Mouse (Mus musculus) midbrain, embryonic 15.5 days (tissue): ENCODE data around the gene Usf2. TPM values are rescaled to one million over a fixed set of nuclear protein-coding genes. Genes with fewer than 3 reads are reported as not detected.

ENCODE experiments used
- ATAC-seq: fragments of 200-750 bp; cut with Nextera tagmentation; replicated peaks from 2 replicates; pipeline ENCODE4 v1.8.0; 2017; ENCODE audit warnings: moderate TSS enrichment
- H3K27ac ChIP-seq: fragments of 300-500 bp; sonication (generic); 2 replicates; pipeline ENCODE4 v1.5.1; 2015; ENCODE audit warnings: mild to moderate bottlenecking, inconsistent platforms
- H3K27me3 ChIP-seq: fragments of 300-500 bp; sonication (generic); replicated peaks from 2 replicates; pipeline ENCODE4 v1.6.1; 2015; ENCODE audit warnings: inconsistent platforms
- H3K36me3 ChIP-seq: fragments of 300-500 bp; sonication (generic); replicated peaks from 2 replicates; pipeline ENCODE4 v1.6.1; 2015; ENCODE audit warnings: inconsistent platforms
- H3K4me1 ChIP-seq: fragments of 300-500 bp; sonication (generic); 2 replicates; pipeline ENCODE4 v1.6.1; 2015; ENCODE audit warnings: inconsistent platforms
- H3K4me2 ChIP-seq: fragments of 300-500 bp; sonication (generic); 2 replicates; pipeline ENCODE4 v1.6.1; 2015; ENCODE audit warnings: inconsistent platforms, mild to moderate bottlenecking, moderate library complexity
- H3K4me3 ChIP-seq: fragments of 300-500 bp; sonication (generic); 2 replicates; pipeline ENCODE4 v1.5.1; 2015; ENCODE audit warnings: mild to moderate bottlenecking, inconsistent platforms
- H3K9ac ChIP-seq: fragments of 300-500 bp; sonication (generic); 2 replicates; pipeline ENCODE4 v1.6.1; 2015; ENCODE audit warnings: mild to moderate bottlenecking, inconsistent platforms
- H3K9me3 ChIP-seq: fragments of 300-500 bp; sonication (generic); 2 replicates; pipeline ENCODE4 v1.6.1; 2016; ENCODE audit warnings: inconsistent platforms
- WGBS: fragments of 180-500 bp; shearing (Covaris S2); methylation state at CpG from one replicate; pipeline ENCODE4 v1.1.7; 2015; ENCODE audit warnings: mixed read lengths; 5-methylcytosine and 5-hydroxymethylcytosine counted together
- polyA plus RNA-seq: library from polyadenylated mRNA; unstranded; fragments of >200 nt; fragmentation: Nextera tagmentation; extraction: Ambion mirVana; gene quantifications from 2 replicates; pipeline ENCODE4 v1.2.1, GENCODE M21; 2015

Usf2 gene
- polyA plus RNA-seq, 1 experiment from 2014 or later = 32.3 TPM

DNA sequence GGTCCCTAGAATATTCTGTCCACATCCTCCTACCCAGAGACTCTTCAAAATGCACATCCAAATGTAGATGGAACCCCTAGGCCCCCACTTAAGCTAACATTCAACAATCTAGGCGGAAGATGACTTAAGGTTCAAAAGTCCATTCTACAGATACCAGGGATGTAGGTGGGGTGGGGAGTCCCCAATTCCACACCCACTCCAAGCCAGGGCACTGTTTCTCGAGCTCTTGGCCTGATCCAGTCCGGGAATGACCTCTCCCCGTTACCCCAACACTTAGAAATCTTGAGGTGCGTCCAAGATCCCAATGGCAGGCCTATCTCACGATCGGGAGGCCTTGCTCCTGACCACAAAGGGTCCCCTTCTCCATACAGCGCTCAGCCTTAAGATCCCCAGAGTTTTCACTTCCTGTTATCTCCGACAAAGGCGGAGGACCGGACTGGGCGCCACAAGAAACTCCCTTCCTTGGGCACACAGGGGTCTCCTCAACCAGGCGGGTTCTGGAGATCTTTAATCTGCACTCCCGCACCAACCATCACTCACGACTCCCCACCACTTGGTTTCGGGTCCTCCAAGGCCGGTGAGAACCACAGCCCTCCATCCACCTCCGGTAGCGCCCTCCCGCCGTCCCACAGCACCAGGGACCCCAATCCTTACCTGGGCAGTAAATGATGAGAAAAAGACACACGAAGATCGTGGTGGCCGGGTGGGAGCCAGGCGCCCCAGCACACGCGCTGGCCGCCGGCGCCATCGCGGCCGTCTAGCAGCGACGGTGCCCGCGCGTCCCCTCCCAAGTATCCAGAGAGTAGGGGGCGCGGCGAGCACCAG, 16.0 kb upstream of the Usf2 start:
- Histone ChIP-seq H3K9ac (no peak overlapping the region; the same call in 1 of the 2 replicates), H3K4me1 (peaks cover 9% of the 10 kb centered on the region), H3K4me3 (peak overlapping the region; percentile 34), H3K27ac (no peak overlapping the region), H3K27me3 (peaks cover 20% of the 10 kb centered on the region), H3K36me3 (no peaks in the 10 kb centered on the region), H3K4me2 (peak overlapping the region; percentile 51), H3K9me3 (no peaks in the 10 kb centered on the region)
- ATAC-seq = no peak
- 4% methylated on average over 41 of the region's 41 CpGs for WGBS

GRCm38 (mm10) chr7:30971901-30972300, 15.3 kb upstream of the Usf2 start:
- Histone ChIP-seq H3K4me1 (peaks cover 9% of the 10 kb centered on the region), H3K4me2 (no peak overlapping the region), H3K9me3 (no peaks in the 10 kb centered on the region), H3K27me3 (peaks cover 20% of the 10 kb centered on the region), H3K9ac (no peak overlapping the region), H3K4me3 (no peak overlapping the region), H3K36me3 (no peaks in the 10 kb centered on the region), H3K27ac (no peak overlapping the region)
- WGBS = 94% methylated on average over 15 of the region's 15 CpGs
- ATAC-seq = no peak

GRCm38 (mm10) chr7:30969174-30969573, 12.6 kb upstream of the Usf2 start:
- H3K4me3 ChIP-seq = no peak overlapping the region
- no peaks in the 10 kb centered on the region for H3K9me3 ChIP-seq
- WGBS = 94% methylated on average over 4 of the region's 4 CpGs
- no peak overlapping the region for H3K4me2 ChIP-seq
- H3K36me3 ChIP-seq = no peaks in the 10 kb centered on the region
- H3K27ac ChIP-seq = no peak overlapping the region
- ATAC-seq = no peak
- no peak overlapping the region for H3K9ac ChIP-seq
- peaks cover 9% of the 10 kb centered on the region for H3K4me1 ChIP-seq
- H3K27me3 ChIP-seq = peaks cover 20% of the 10 kb centered on the region

DNA sequence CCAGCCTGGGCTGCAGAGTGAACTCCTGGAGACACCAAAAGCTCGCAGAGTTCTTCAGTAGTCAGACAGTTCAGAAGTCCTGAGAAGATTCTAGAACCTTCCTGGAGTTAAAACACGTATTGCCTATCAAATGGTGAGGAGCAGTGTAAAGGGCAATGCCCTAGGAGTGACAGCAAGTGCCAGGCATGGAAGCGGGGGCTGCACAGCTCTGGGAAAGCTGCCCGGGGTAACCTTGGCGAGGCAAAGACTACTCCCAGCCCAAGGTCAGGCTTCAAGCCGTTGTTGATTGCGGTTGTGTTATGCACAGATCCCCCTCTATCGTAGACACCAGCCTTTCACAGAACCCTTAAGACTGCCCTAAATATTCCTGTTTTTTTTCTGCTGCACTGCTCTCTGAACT, 12.0 kb upstream of the Usf2 start:
- Histone ChIP-seq H3K4me1 (peaks cover 8% of the 10 kb centered on the region), H3K27me3 (peaks cover 15% of the 10 kb centered on the region), H3K27ac (no peak overlapping the region), H3K4me3 (no peak overlapping the region), H3K9ac (no peak overlapping the region), H3K9me3 (no peaks in the 10 kb centered on the region), H3K4me2 (no peak overlapping the region), H3K36me3 (no peaks in the 10 kb centered on the region)
- WGBS = 96% methylated on average over 8 of the region's 8 CpGs
- ATAC-seq = no peak

- no peak overlapping the region for H3K4me2 ChIP-seq
- H3K27ac ChIP-seq = no peak overlapping the region
- H3K4me3 ChIP-seq = no peak overlapping the region
- H3K27me3 ChIP-seq = no peaks in the 10 kb centered on the region
- H3K9me3 ChIP-seq = no peaks in the 10 kb centered on the region
- no peaks in the 10 kb centered on the region for H3K36me3 ChIP-seq
- no peak for ATAC-seq
- 86% methylated on average over 3 of the region's 3 CpGs for WGBS
- H3K4me1 ChIP-seq = no peaks in the 10 kb centered on the region
- H3K9ac ChIP-seq = no peak overlapping the region
These were observed 10.1 kb upstream of the Usf2 start for GRCm38 (mm10) chr7:30966657-30967056.

- H3K4me1 ChIP-seq = no peaks in the 10 kb centered on the region
- H3K4me3 ChIP-seq = no peak overlapping the region
- no peak overlapping the region for H3K27ac ChIP-seq
- no peaks in the 10 kb centered on the region for H3K27me3 ChIP-seq
- H3K36me3 ChIP-seq = no peaks in the 10 kb centered on the region
- no peaks in the 10 kb centered on the region for H3K9me3 ChIP-seq
- ATAC-seq = no peak
- H3K9ac ChIP-seq = no peak overlapping the region
- H3K4me2 ChIP-seq = no peak overlapping the region
- 76% methylated on average over 14 of the region's 14 CpGs for WGBS
These were observed 9.1 kb upstream of the Usf2 start for GRCm38 (mm10) chr7:30965677-30966076.

- Histone ChIP-seq H3K4me3 (no peak overlapping the region), H3K4me2 (no peak overlapping the region), H3K27me3 (no peaks in the 10 kb centered on the region), H3K27ac (no peak overlapping the region), H3K36me3 (no peaks in the 10 kb centered on the region), H3K9ac (no peak overlapping the region), H3K4me1 (0 out of 2 replicates have a peak, but pooled peaks cover under 1% of the 10 kb centered on the region), H3K9me3 (no peaks in the 10 kb centered on the region)
- no peak for ATAC-seq
- WGBS = 88% methylated on average over 7 of the region's 7 CpGs
These were observed 7.8 kb upstream of the Usf2 start for GRCm38 (mm10) chr7:30964366-30964765.

- Histone ChIP-seq H3K4me3 (no peak overlapping the region), H3K9me3 (no peaks in the 10 kb centered on the region), H3K9ac (no peak overlapping the region)
These were observed 6.3 kb upstream of the Usf2 start for GRCm38 (mm10) chr7:30962862-30963261.

GRCm38 (mm10) chr7:30959786-30960349, 3.3 kb upstream of the Usf2 start:
- 86% methylated on average over 6 of the region's 6 CpGs for WGBS
- no peak overlapping the region for H3K4me2 ChIP-seq
- no peak for ATAC-seq

More at GRCm38 (mm10) chr7:30962862-30963261, 6.3 kb upstream of the Usf2 start:
- H3K4me2 ChIP-seq = no peak overlapping the region
- no peak overlapping the region for H3K27ac ChIP-seq
- H3K4me1 ChIP-seq = peaks cover 15% of the 10 kb centered on the region
- no peaks in the 10 kb centered on the region for H3K27me3 ChIP-seq
- H3K36me3 ChIP-seq = no peaks in the 10 kb centered on the region
- WGBS = 95% methylated on average over 5 of the region's 5 CpGs
- no peak for ATAC-seq

GRCm38 (mm10) chr7:30958866-30959487, 2.4 kb upstream of the Usf2 start:
- no peaks in the 10 kb centered on the region for H3K9me3 ChIP-seq
- 95% methylated on average over 9 of the region's 9 CpGs for WGBS

More at GRCm38 (mm10) chr7:30959786-30960349, 3.3 kb upstream of the Usf2 start:
- Histone ChIP-seq H3K4me1 (peaks cover 26% of the 10 kb centered on the region), H3K4me3 (no peak overlapping the region), H3K27ac (no peak overlapping the region), H3K36me3 (no peaks in the 10 kb centered on the region), H3K9me3 (no peaks in the 10 kb centered on the region), H3K9ac (no peak overlapping the region), H3K27me3 (no peaks in the 10 kb centered on the region)

GRCm38 (mm10) chr7:30958109-30958865, 1.7 kb upstream of the Usf2 start:
- Histone ChIP-seq H3K4me3 (peak overlapping the region; percentile 92), H3K36me3 (peaks cover 8% of the 10 kb centered on the region; the same call in 1 of the 2 replicates), H3K9me3 (no peaks in the 10 kb centered on the region), H3K4me2 (peak overlapping the region; percentile 84), H3K9ac (peak overlapping the region; percentile 97), H3K27ac (peak overlapping the region; percentile 99), H3K27me3 (no peaks in the 10 kb centered on the region), H3K4me1 (peaks cover 26% of the 10 kb centered on the region)
- no peak; the same call in 1 of the 2 replicates for ATAC-seq
- WGBS = 76% methylated on average over 28 of the region's 28 CpGs

More at GRCm38 (mm10) chr7:30958866-30959487, 2.4 kb upstream of the Usf2 start:
- no peak for ATAC-seq
- Histone ChIP-seq H3K27ac (no peak overlapping the region), H3K36me3 (peaks cover 4% of the 10 kb centered on the region; the same call in 1 of the 2 replicates), H3K27me3 (no peaks in the 10 kb centered on the region), H3K4me1 (peaks cover 26% of the 10 kb centered on the region), H3K9ac (no peak overlapping the region), H3K4me2 (no peak overlapping the region), H3K4me3 (no peak overlapping the region)

DNA sequence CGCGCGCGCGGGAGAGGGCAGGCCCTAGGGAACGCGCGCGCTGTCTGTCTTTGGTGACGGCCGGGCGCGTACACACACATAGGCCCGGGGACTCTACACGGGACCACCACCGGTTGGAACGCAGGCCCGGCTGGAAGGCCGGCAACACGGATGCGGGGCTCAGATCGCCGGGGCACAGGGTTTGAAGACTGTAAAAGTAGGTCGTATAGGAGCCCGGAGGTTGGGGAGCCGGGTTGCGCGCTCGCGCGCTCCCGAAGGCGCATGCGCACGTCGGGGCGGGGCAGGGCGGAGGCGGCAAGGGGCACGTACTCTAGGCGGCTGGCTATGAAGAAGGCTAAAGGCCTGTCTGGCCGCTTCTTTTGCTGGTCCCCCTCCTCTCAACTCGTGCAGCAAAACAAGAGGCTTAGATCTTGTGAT, 772 bp upstream of the Usf2 start:
- H3K4me3 ChIP-seq = peak overlapping the region; percentile 92
- no peaks in the 10 kb centered on the region for H3K27me3 ChIP-seq
- peak overlapping the region; percentile 99 for H3K27ac ChIP-seq
- H3K4me1 ChIP-seq = peaks cover 26% of the 10 kb centered on the region
- ATAC-seq = peak; percentile 63
- peak overlapping the region; percentile 97 for H3K9ac ChIP-seq
- peaks cover 17% of the 10 kb centered on the region; the same call in 1 of the 2 replicates for H3K36me3 ChIP-seq
- no peaks in the 10 kb centered on the region for H3K9me3 ChIP-seq
- WGBS = under 1% methylated on average over 43 of the region's 43 CpGs
- H3K4me2 ChIP-seq = peak overlapping the region; percentile 84
